Mouse (Mus musculus): Measurements from ENCODE around the gene Kif5c. TPM values are rescaled to one million over a fixed set of nuclear protein-coding genes. Genes with fewer than 3 reads are reported as not detected.
A peak's percentile ranks its signal among the peaks of the same experiment; 100 is the strongest.

Gene Kif5c
- polyA plus RNA-seq, 1 experiment from 2014 or later: 11.3 TPM

DNA sequence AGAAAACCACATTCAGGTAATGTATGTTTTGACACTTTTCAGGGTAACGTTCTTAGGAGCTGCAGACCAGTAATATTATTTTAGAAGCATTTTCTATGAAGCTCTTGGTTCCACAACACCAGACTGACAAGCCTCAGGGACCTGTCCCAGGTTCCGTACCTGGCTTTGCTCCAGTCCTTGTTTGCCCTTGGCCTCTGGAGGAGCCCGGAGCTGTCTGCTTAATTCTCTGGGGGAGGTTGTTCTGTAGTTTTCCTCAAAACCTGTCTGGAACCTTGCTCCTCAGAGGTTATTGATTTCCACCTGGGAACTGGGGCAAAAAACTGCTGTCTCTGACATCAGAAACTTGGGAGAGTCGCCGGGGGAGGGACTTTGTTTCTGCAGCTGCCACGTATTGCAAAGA lies 11.5 kb downstream of the Kif5c start:
- H3K4me2 ChIP-seq (ENCODE audit: low read length): no peak overlapping the region
- H3K4me3 ChIP-seq (ENCODE audit: low read depth, low read length): no peak overlapping the region
- H3K27ac ChIP-seq (ENCODE audit: low read depth): no peak overlapping the region
- DNase-seq (ENCODE audit: low spot score) (no peak), ATAC-seq (replicated peaks; ENCODE audit: low FRiP score, low TSS enrichment, low read depth) (no peak)
- no peaks in the 10 kb centered on the region for H3K9me3 ChIP-seq (ENCODE audit: control insufficient read depth, low read length)
- no peaks in the 10 kb centered on the region for H3K4me1 ChIP-seq (replicated peaks; ENCODE audit: control insufficient read depth, insufficient read depth, low read length)
- no peaks in the 10 kb centered on the region for H3K27me3 ChIP-seq (replicated peaks; ENCODE audit: control insufficient read depth, insufficient read depth, low read length)
- 85% methylated on average over 6 of the region's 6 CpGs for WGBS
- no peak overlapping the region for H3K9ac ChIP-seq (ENCODE audit: low read length)
- no peaks in the 10 kb centered on the region for H3K36me3 ChIP-seq (ENCODE audit: control insufficient read depth, insufficient read depth, low read length)

DNA sequence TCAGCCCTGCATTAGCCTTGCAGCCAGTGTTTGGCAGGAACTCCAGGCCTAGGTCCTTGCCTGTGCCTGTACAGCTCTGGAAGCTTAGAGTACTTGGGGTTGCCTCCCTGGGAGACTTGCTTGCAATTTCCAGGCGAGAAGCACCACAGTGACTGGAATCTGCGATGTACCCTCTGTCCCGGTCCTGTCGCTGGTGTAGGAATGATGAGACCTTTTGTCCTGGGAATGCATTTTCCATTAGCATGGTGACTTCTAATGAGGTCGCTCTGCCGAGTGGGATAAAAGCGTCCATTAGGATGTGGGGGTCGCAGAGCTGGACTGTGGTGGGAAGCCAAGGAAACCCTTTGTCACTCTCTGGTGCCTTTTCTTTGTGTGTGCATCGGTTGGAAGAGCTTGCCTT lies 14.1 kb downstream of the Kif5c start:
- H3K9me3 ChIP-seq (ENCODE audit: control insufficient read depth, low read length): no peaks in the 10 kb centered on the region

DNA sequence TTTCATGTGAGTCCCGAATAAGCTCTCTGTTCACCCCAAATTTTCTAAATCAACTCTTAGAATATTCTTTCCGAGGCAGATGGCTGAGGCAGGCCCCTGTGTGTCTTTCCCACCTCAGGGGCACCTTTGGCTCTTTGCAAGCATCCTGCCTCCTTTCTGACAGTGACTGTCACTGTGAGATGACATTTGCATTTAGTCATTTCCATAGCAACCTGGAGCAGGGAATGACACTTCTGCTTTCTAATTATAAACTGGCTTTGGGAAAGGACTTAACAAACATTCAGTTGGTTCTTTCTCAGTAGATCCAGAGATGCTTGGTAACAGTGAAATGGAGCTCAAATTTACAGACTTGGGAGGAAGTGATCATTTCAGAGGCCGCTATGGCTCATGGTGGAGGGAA lies 23.7 kb downstream of the Kif5c start:
- no peaks in the 10 kb centered on the region for H3K4me1 ChIP-seq (replicated peaks; ENCODE audit: control insufficient read depth, insufficient read depth, low read length)
- no peaks in the 10 kb centered on the region for H3K9me3 ChIP-seq (ENCODE audit: control insufficient read depth, low read length)
- no peak overlapping the region for H3K9ac ChIP-seq (ENCODE audit: low read length)
- no peaks in the 10 kb centered on the region for H3K36me3 ChIP-seq (ENCODE audit: control insufficient read depth, insufficient read depth, low read length)
- no peak for ATAC-seq (replicated peaks; ENCODE audit: low FRiP score, low TSS enrichment, low read depth)
- no peak overlapping the region for H3K4me2 ChIP-seq (ENCODE audit: low read length)
- DNase-seq (ENCODE audit: low spot score): no peak
- H3K27me3 ChIP-seq (replicated peaks; ENCODE audit: control insufficient read depth, insufficient read depth, low read length): no peaks in the 10 kb centered on the region
- H3K27ac ChIP-seq (ENCODE audit: low read depth): no peak overlapping the region
- 83% methylated on average over 3 of the region's 3 CpGs for WGBS
- no peak overlapping the region for H3K4me3 ChIP-seq (ENCODE audit: low read depth, low read length)

More for the DNA sequence above, 14.1 kb downstream of the Kif5c start:
- Histone ChIP-seq H3K9ac (ENCODE audit: low read length) (no peak overlapping the region), H3K4me2 (ENCODE audit: low read length) (no peak overlapping the region), H3K4me1 (replicated peaks; ENCODE audit: control insufficient read depth, insufficient read depth, low read length) (no peaks in the 10 kb centered on the region), H3K27ac (ENCODE audit: low read depth) (no peak overlapping the region), H3K4me3 (ENCODE audit: low read depth, low read length) (no peak overlapping the region), H3K36me3 (ENCODE audit: control insufficient read depth, insufficient read depth, low read length) (no peaks in the 10 kb centered on the region), H3K27me3 (replicated peaks; ENCODE audit: control insufficient read depth, insufficient read depth, low read length) (no peaks in the 10 kb centered on the region)
- 64% methylated on average over 9 of the region's 9 CpGs for WGBS
- ATAC-seq (replicated peaks; ENCODE audit: low FRiP score, low TSS enrichment, low read depth) (no peak), DNase-seq (ENCODE audit: low spot score) (no peak)

DNA sequence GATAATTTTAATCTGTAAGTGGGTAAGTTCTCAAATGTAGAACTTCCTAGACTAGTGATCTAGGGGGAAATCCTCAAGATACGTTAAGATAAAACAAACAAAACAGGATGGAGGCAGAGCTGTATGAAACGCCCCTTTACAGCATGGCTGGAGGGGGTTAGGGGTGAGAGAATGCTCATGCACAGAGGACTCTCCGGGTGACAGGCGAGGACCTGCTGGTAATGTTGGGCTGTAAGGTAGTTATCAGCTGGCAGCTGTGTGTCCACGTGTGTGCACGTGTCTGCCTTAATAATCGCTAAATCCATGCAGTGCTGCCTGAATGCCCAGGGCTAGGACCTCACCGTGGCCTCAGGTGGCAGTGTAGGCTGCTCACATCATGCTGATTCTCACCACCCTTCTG lies 24.7 kb downstream of the Kif5c start:
- DNase-seq (ENCODE audit: low spot score): no peak
- Histone ChIP-seq H3K4me2 (ENCODE audit: low read length) (no peak overlapping the region), H3K9ac (ENCODE audit: low read length) (no peak overlapping the region), H3K4me1 (replicated peaks; ENCODE audit: control insufficient read depth, insufficient read depth, low read length) (no peaks in the 10 kb centered on the region), H3K36me3 (ENCODE audit: control insufficient read depth, insufficient read depth, low read length) (no peaks in the 10 kb centered on the region), H3K27ac (ENCODE audit: low read depth) (no peak overlapping the region), H3K27me3 (replicated peaks; ENCODE audit: control insufficient read depth, insufficient read depth, low read length) (no peaks in the 10 kb centered on the region), H3K4me3 (ENCODE audit: low read depth, low read length) (no peak overlapping the region), H3K9me3 (ENCODE audit: control insufficient read depth, low read length) (no peaks in the 10 kb centered on the region)
- WGBS: 78% methylated on average over 8 of the region's 8 CpGs
- no peak for ATAC-seq (replicated peaks; ENCODE audit: low FRiP score, low TSS enrichment, low read depth)

DNA sequence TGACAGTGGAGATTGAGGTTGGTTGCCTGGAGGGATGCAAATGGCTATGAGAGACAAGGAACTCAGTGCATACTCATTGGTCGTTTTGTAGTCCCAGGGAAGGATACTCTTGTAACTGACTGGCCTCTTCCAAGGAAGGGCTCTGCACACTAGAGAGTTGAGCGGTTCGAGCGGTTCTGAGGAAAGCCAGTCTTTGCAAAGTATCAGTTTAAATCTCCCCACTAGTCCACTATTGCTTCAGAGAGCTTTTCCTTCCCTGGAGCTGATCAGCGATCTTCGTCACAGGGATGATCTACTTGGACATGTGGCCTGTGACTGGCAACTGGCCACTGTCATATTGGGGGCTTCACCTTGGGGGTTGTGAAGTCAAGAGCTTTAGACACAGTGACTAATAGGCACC lies 28.5 kb downstream of the Kif5c start:
- H3K9me3 ChIP-seq (ENCODE audit: control insufficient read depth, low read length): no peaks in the 10 kb centered on the region
- H3K4me3 ChIP-seq (ENCODE audit: low read depth, low read length): no peak overlapping the region
- H3K27ac ChIP-seq (ENCODE audit: low read depth): no peak overlapping the region
- DNase-seq (ENCODE audit: low spot score) (no peak), ATAC-seq (replicated peaks; ENCODE audit: low FRiP score, low TSS enrichment, low read depth) (no peak)
- H3K36me3 ChIP-seq (ENCODE audit: control insufficient read depth, insufficient read depth, low read length): no peaks in the 10 kb centered on the region
- H3K27me3 ChIP-seq (replicated peaks; ENCODE audit: control insufficient read depth, insufficient read depth, low read length): no peaks in the 10 kb centered on the region
- no peaks in the 10 kb centered on the region for H3K4me1 ChIP-seq (replicated peaks; ENCODE audit: control insufficient read depth, insufficient read depth, low read length)
- WGBS: 74% methylated on average over 6 of the region's 6 CpGs
- no peak overlapping the region for H3K4me2 ChIP-seq (ENCODE audit: low read length)
- H3K9ac ChIP-seq (ENCODE audit: low read length): no peak overlapping the region

DNA sequence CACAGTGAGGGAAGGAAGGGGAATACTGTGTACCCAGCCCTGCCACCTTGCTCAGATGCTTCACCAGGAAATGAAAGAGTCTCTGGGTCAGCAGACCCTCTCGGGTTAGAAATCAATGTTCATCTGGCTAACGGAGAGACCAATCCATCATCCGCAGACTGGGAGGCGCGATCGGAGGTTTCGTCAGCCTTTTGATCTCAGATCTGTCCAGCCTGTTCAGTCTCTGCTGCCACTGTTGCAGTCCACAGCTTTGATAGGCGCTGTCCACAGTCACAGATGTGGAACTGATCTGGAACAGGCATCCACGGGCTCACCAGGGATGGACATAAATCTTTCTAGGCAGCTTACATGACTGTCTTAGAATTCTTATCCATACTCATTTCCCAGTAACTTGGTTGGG lies 29.2 kb downstream of the Kif5c start:
- no peak for DNase-seq (ENCODE audit: low spot score)
- ATAC-seq (replicated peaks; ENCODE audit: low FRiP score, low TSS enrichment, low read depth): no peak
- no peak overlapping the region for H3K4me3 ChIP-seq (ENCODE audit: low read depth, low read length)
- no peak overlapping the region for H3K9ac ChIP-seq (ENCODE audit: low read length)
- no peaks in the 10 kb centered on the region for H3K27me3 ChIP-seq (replicated peaks; ENCODE audit: control insufficient read depth, insufficient read depth, low read length)
- H3K9me3 ChIP-seq (ENCODE audit: control insufficient read depth, low read length): no peaks in the 10 kb centered on the region
- H3K4me1 ChIP-seq (replicated peaks; ENCODE audit: control insufficient read depth, insufficient read depth, low read length): no peaks in the 10 kb centered on the region
- H3K36me3 ChIP-seq (ENCODE audit: control insufficient read depth, insufficient read depth, low read length): no peaks in the 10 kb centered on the region
- no peak overlapping the region for H3K27ac ChIP-seq (ENCODE audit: low read depth)
- 34% methylated on average over 9 of the region's 9 CpGs for WGBS
- no peak overlapping the region for H3K4me2 ChIP-seq (ENCODE audit: low read length)

DNA sequence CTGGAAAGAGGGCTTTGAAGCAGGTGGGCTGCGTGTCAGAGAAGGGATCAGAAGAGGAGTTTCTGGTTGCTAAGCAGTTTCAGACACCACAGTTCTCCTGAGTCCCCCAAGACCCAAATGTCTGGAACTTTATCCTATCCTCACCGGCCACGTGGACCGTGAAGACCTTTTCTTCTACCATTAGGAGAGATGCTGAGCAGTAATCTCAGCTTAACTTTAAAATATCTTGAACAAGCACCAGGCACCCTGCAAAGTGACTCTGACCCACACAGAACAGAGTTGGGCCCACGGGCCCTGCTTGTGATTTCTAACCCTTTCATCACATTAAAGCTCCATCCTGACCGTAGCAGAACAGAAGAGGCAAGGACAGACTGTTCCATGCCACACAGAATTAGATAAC lies 29.7 kb downstream of the Kif5c start:
- WGBS: 85% methylated on average over 6 of the region's 6 CpGs

DNA sequence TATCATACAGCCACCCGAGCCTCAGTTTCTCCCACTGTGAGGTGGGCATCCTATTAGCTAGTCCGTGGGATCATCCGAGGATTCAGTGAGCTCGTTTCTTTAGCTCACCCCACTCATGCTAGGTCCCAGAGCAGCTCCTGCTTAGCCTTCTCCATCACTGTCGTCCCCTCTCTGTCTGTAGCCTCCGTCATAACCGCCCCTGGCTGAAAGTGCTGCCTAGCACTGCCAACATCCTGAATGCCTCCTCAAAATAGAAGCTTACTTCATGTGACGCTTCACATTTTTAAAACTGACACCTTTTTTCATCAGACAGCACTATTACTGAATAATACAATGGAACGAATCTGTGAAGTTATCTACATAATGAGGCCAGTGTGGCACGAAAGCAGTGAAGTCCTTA lies 30.1 kb downstream of the Kif5c start:
- 74% methylated on average over 10 of the region's 10 CpGs for WGBS
- Histone ChIP-seq H3K9me3 (ENCODE audit: control insufficient read depth, low read length) (no peaks in the 10 kb centered on the region), H3K9ac (ENCODE audit: low read length) (no peak overlapping the region), H3K27ac (ENCODE audit: low read depth) (no peak overlapping the region), H3K36me3 (ENCODE audit: control insufficient read depth, insufficient read depth, low read length) (no peaks in the 10 kb centered on the region), H3K4me2 (ENCODE audit: low read length) (no peak overlapping the region), H3K4me1 (replicated peaks; ENCODE audit: control insufficient read depth, insufficient read depth, low read length) (no peaks in the 10 kb centered on the region), H3K4me3 (ENCODE audit: low read depth, low read length) (no peak overlapping the region), H3K27me3 (replicated peaks; ENCODE audit: control insufficient read depth, insufficient read depth, low read length) (no peaks in the 10 kb centered on the region)
- DNase-seq (ENCODE audit: low spot score) (peak; percentile 10), ATAC-seq (replicated peaks; ENCODE audit: low FRiP score, low TSS enrichment, low read depth) (no peak)

More for the DNA sequence above, 29.7 kb downstream of the Kif5c start:
- DNase-seq (ENCODE audit: low spot score): peak; percentile 39
- Histone ChIP-seq H3K4me3 (ENCODE audit: low read depth, low read length) (no peak overlapping the region), H3K9me3 (ENCODE audit: control insufficient read depth, low read length) (no peaks in the 10 kb centered on the region), H3K27me3 (replicated peaks; ENCODE audit: control insufficient read depth, insufficient read depth, low read length) (no peaks in the 10 kb centered on the region), H3K9ac (ENCODE audit: low read length) (no peak overlapping the region), H3K36me3 (ENCODE audit: control insufficient read depth, insufficient read depth, low read length) (no peaks in the 10 kb centered on the region), H3K27ac (ENCODE audit: low read depth) (no peak overlapping the region), H3K4me2 (ENCODE audit: low read length) (no peak overlapping the region), H3K4me1 (replicated peaks; ENCODE audit: control insufficient read depth, insufficient read depth, low read length) (no peaks in the 10 kb centered on the region)
- ATAC-seq (replicated peaks; ENCODE audit: low FRiP score, low TSS enrichment, low read depth): no peak

DNA sequence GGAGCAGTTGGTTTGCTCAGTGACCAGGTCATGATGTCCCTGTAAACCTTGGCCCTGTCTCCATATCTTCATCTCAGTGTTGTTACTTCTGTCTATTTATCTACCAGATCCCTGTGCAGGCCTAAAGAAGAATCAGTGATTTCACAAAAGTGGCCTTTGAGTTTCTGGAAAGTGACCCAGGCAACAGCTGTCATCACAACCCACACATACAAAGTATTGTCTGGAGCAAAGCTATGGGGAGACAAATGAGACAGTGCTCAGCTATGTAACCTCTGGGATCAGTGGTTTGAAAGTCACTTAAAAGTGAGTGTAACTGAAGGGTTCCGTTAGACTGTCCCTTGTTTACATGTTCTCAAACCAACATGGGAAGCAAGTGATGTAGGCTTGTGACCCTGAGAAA lies 32.6 kb downstream of the Kif5c start:
- H3K9me3 ChIP-seq (ENCODE audit: control insufficient read depth, low read length): no peaks in the 10 kb centered on the region
- no peaks in the 10 kb centered on the region for H3K36me3 ChIP-seq (ENCODE audit: control insufficient read depth, insufficient read depth, low read length)
- no peak overlapping the region for H3K4me2 ChIP-seq (ENCODE audit: low read length)
- H3K9ac ChIP-seq (ENCODE audit: low read length): no peak overlapping the region
- 62% methylated on average over 1 of the region's 1 CpGs for WGBS
- no peak overlapping the region for H3K4me3 ChIP-seq (ENCODE audit: low read depth, low read length)
- H3K4me1 ChIP-seq (replicated peaks; ENCODE audit: control insufficient read depth, insufficient read depth, low read length): no peaks in the 10 kb centered on the region
- no peak for DNase-seq (ENCODE audit: low spot score)
- ATAC-seq (replicated peaks; ENCODE audit: low FRiP score, low TSS enrichment, low read depth): no peak
- H3K27ac ChIP-seq (ENCODE audit: low read depth): no peak overlapping the region
- H3K27me3 ChIP-seq (replicated peaks; ENCODE audit: control insufficient read depth, insufficient read depth, low read length): no peaks in the 10 kb centered on the region

Measured in intestine, embryonic 14.5 days (tissue).